Mouse (Mus musculus) kidney, postnatal 14 days (tissue): ENCODE results near the gene Tmem230.
"Not testable (repeated sequence)": the region's sequence is repeated elsewhere in the genome, so short reads cannot be mapped to it uniquely, and the experiment has no call there.

Experiments
- DNase-seq: peaks from one replicate; pipeline ENCODE4 v3.0.0; 2022; ENCODE audit warnings: mixed read lengths

The Tmem230 gene

GRCm38 (mm10) chr2:132247539-132248313 lies at the start of gene Tmem230:
Tmem230 (minus strand) TSS chr2:132247807.
- DNase-seq = peak; percentile 96

GRCm38 (mm10) chr2:132293694-132294450 lies 46.3 kb upstream of the Tmem230 start:
- no peak for DNase-seq

- peak; percentile 33 for DNase-seq
These were observed 44.5 kb upstream of the Tmem230 start for GRCm38 (mm10) chr2:132292083-132292482.

- DNase-seq = no peak
These were observed 43.7 kb upstream of the Tmem230 start for GRCm38 (mm10) chr2:132291265-132291664.

GRCm38 (mm10) chr2:132290808-132291207 lies 43.2 kb upstream of the Tmem230 start:
- no peak for DNase-seq

- not testable (repeated sequence) for DNase-seq
These were observed 41.6 kb upstream of the Tmem230 start for GRCm38 (mm10) chr2:132289213-132289612.

GRCm38 (mm10) chr2:132286376-132287076 lies 38.9 kb upstream of the Tmem230 start:
- DNase-seq = no peak

GRCm38 (mm10) chr2:132285722-132286121 lies 38.1 kb upstream of the Tmem230 start:
- DNase-seq = not testable (repeated sequence)

- peak; percentile 78 for DNase-seq
These were observed 37.0 kb upstream of the Tmem230 start for GRCm38 (mm10) chr2:132284492-132285139.

GRCm38 (mm10) chr2:132283236-132284070 lies 35.8 kb upstream of the Tmem230 start:
- DNase-seq = no peak

GRCm38 (mm10) chr2:132282453-132283174 lies 35.0 kb upstream of the Tmem230 start:
- no peak for DNase-seq

- DNase-seq = peak; percentile 38
These were observed 34.2 kb upstream of the Tmem230 start for GRCm38 (mm10) chr2:132281560-132282452.

- DNase-seq = no peak
These were observed 33.0 kb upstream of the Tmem230 start for GRCm38 (mm10) chr2:132280518-132281120.

- peak; percentile 49 for DNase-seq
These were observed 32.4 kb upstream of the Tmem230 start for GRCm38 (mm10) chr2:132279978-132280377.

GRCm38 (mm10) chr2:132279336-132279882 lies 31.8 kb upstream of the Tmem230 start:
- DNase-seq = no peak

- DNase-seq = no peak
These were observed 30.8 kb upstream of the Tmem230 start for GRCm38 (mm10) chr2:132278273-132278853.

- DNase-seq = no peak
These were observed 28.6 kb upstream of the Tmem230 start for GRCm38 (mm10) chr2:132276249-132276648.

GRCm38 (mm10) chr2:132275527-132275926 lies 27.9 kb upstream of the Tmem230 start:
- DNase-seq = no peak
